Mouse (Mus musculus) intestine, postnatal 0 days (tissue): Measurements from ENCODE around the gene Ssbp4. TPM values are rescaled to one million over a fixed set of nuclear protein-coding genes. Genes with fewer than 3 reads are reported as not detected.

ENCODE experiments used
- ATAC-seq: fragments of 200-750 bp; cut with Nextera tagmentation; 2 replicates; pipeline ENCODE4 v1.8.0; 2017; ENCODE audit warnings: mild to moderate bottlenecking, moderate TSS enrichment, moderate library complexity
- H3K27ac ChIP-seq: fragments of 300-500 bp; sonication (generic); 2 replicates; pipeline ENCODE4 v1.5.1; 2014; ENCODE audit warnings: mild to moderate bottlenecking, low read depth, low read length, moderate library complexity
- H3K27me3 ChIP-seq: fragments of 300-500 bp; sonication (generic); replicated peaks from 2 replicates; pipeline ENCODE4 v1.6.1; 2014; ENCODE audit warnings: low read length, mixed read lengths; ENCODE audit not compliant: control insufficient read depth, insufficient read depth
- H3K36me3 ChIP-seq: fragments of 300-500 bp; sonication (generic); 2 replicates; pipeline ENCODE4 v1.6.1; 2014; ENCODE audit warnings: mild to moderate bottlenecking, moderate library complexity; ENCODE audit not compliant: control insufficient read depth, insufficient read depth
- H3K4me1 ChIP-seq: fragments of 300-500 bp; sonication (generic); replicated peaks from 2 replicates; pipeline ENCODE4 v1.6.1; 2014; ENCODE audit warnings: antibody characterized with exemption, low read length, mixed read lengths; ENCODE audit not compliant: control insufficient read depth, insufficient read depth
- H3K4me2 ChIP-seq: fragments of 300-500 bp; sonication (generic); replicated peaks from 2 replicates; pipeline ENCODE4 v1.6.1; 2014; ENCODE audit warnings: low read depth, mild to moderate bottlenecking, moderate library complexity
- H3K4me3 ChIP-seq: fragments of 300-500 bp; sonication (generic); 2 replicates; pipeline ENCODE4 v1.5.1; 2014; ENCODE audit warnings: low read depth, low read length
- H3K9ac ChIP-seq: fragments of 300-500 bp; sonication (generic); 2 replicates; pipeline ENCODE4 v1.6.1; 2014; ENCODE audit warnings: mild to moderate bottlenecking, low read depth, low read length
- H3K9me3 ChIP-seq: fragments of 300-500 bp; sonication (generic); 2 replicates; pipeline ENCODE4 v1.6.1; 2016; ENCODE audit warnings: mixed run types; ENCODE audit not compliant: control insufficient read depth
- CTCF ChIP-seq: sonication (generic); IDR thresholded peaks from 2 replicates; pipeline ENCODE4 v1.5.1; 2016; ENCODE audit warnings: low read depth, mild to moderate bottlenecking, control low read depth, antibody characterized with exemption, moderate library complexity
- WGBS: fragments of 180-500 bp; shearing (Covaris S2); extraction: QIAGEN DNeasy Blood & Tissue Kit; methylation state at CpG from one replicate; pipeline ENCODE4 v1.1.7; 2014; 5-methylcytosine and 5-hydroxymethylcytosine counted together
- polyA plus RNA-seq: library from polyadenylated mRNA; unstranded; fragments of >200 nt; fragmentation: Nextera tagmentation; extraction: Ambion mirVana; gene quantifications from 2 replicates; pipeline ENCODE4 v1.2.1, GENCODE M21; 2015

Gene Ssbp4
- polyA plus RNA-seq, 1 experiment from 2014 or later: 65.3 TPM

DNA sequence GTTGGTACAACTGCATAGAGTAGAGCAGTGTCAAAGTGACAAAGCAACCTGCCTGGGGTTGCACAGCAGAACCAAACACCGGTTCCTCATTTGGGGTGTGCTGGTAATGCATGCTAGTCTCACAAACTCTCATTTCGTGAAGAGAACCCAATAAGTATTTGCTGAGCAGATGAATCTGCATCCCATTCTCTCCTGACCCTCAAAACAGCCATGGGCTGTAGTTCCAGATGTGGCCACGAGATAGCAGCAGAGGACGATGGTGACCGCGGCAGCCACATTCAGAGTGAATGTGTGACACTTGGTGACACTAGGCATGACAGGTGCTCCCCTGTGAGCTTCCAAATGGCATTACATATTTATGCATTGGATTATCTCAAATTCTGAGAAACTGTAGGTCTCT lies 3.2 kb upstream of the Ssbp4 start:
- H3K4me1 ChIP-seq: 0 out of 2 replicates have a peak, but pooled peaks cover 9% of the 10 kb centered on the region
- H3K27me3 ChIP-seq: no peaks in the 10 kb centered on the region
- peak overlapping the region; percentile 44 for H3K4me3 ChIP-seq
- peak overlapping the region; percentile 70 for H3K27ac ChIP-seq
- peak overlapping the region; percentile 96 for H3K4me2 ChIP-seq
- WGBS: under 1% methylated on average over 6 of the region's 6 CpGs
- H3K9ac ChIP-seq: peak overlapping the region; percentile 45
- ATAC-seq: peak; percentile 7; the same call in 1 of the 2 replicates
- no peaks in the 10 kb centered on the region for H3K36me3 ChIP-seq
- no peaks in the 10 kb centered on the region for H3K9me3 ChIP-seq
- peak; percentile 97 for TF ChIP-seq CTCF

DNA sequence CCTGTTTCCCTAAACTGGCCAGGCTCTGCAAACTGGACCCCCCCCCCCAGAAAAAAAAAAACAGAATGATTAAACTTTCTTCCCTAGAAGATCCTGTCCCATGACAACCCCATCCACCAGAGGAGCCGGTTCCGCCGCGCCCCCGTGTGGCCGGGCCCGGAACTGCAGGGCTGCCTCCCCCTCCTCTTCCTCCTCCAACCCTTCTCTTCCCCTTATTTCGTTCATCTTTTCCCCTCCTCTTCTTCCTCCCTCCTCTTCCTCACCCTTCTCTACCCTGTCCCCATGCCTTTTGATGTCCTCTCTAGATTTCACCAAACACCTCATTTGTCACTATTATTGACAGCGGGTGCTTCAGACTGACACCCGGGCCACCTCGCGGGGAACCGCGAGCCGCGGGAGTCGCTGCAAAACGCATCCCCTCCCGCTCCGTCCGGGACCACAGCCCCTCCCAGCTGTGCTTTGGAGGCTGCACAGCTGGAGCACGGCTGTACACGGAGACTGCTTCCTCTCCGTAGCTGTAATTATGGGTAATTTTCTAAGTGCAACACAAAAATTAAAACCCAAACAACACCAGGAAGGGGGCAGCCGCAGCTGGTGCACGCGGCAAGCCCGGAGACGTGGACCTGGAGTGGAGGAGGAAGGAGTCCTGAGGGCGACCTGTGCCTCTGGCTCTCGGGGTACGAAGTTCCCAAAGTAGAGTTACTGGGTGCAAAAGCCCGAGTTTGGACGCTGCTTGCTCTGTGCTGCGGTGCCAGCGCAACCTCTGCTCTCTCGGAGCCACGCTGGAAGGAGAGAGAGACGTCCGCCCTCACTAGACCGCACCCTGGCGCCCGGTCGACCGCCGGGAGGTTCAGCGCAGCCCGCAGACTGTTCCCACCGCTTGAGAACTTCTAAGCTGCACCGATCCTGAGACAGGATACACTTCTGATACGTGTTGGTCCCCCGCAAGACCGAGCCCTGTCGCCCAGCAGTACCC lies 2.4 kb upstream of the Ssbp4 start:
- TF ChIP-seq CTCF: peak; percentile 93

DNA sequence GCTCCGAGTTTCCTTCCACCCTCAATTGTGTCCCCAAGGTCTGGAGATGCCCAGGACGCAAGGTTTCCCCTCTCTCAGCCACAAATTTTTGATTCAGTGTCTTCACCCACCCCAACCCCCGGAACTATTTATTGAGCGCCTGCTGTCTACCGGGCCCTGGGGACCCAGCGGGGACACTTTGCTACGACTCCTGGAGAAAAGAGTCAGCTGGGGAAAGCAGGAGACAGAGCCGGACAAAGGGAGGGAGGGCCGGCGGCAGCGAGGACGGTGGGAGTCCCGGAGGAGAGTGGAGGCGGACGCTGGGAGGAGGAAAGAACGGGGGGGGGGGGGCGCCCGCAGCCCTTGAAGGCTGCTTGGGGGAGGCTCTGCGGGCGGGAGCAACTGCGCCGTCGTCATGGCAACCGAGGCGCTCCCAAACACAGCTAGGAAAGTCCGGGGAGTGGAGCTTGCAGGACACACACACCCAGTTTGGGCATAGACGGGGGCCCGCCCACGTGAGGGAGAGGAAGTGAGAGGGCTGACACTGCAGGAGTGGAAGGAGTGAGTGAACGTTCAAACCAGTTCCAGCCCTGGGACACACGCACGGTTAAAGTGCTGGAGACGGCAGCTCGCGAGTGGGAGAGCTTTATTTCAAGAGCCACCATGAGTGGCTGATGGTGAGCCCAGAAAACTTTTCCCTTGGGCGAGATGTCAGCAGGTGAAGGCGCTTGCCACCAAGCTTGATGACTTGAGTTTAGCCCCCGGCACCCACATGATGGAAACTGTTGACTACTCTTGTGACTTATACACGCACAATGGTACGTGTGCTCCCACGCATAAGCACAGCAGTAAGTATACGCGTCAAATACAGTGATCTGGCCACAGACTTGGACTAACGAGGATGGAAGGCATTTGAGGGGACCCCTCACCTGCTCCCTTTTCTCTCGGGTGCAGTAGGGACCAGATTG lies 1.4 kb upstream of the Ssbp4 start:
- peak overlapping the region; percentile 44 for H3K4me3 ChIP-seq
- H3K4me1 ChIP-seq: 0 out of 2 replicates have a peak, but pooled peaks cover 9% of the 10 kb centered on the region
- H3K36me3 ChIP-seq: no peaks in the 10 kb centered on the region
- peak overlapping the region; percentile 55 for H3K9ac ChIP-seq
- no peak for TF ChIP-seq CTCF
- no peaks in the 10 kb centered on the region for H3K27me3 ChIP-seq
- ATAC-seq: peak; percentile 59
- WGBS: under 1% methylated on average over 42 of the region's 45 CpGs
- no peaks in the 10 kb centered on the region for H3K9me3 ChIP-seq
- H3K27ac ChIP-seq: peak overlapping the region; percentile 92
- H3K4me2 ChIP-seq: peak overlapping the region; percentile 96

More for the DNA sequence above, 2.4 kb upstream of the Ssbp4 start:
- no peaks in the 10 kb centered on the region for H3K9me3 ChIP-seq
- peak overlapping the region; percentile 92 for H3K27ac ChIP-seq
- peak overlapping the region; percentile 96 for H3K4me2 ChIP-seq
- peak overlapping the region; percentile 45 for H3K9ac ChIP-seq
- H3K4me1 ChIP-seq: 0 out of 2 replicates have a peak, but pooled peaks cover 9% of the 10 kb centered on the region
- under 1% methylated on average over 54 of the region's 54 CpGs for WGBS
- H3K36me3 ChIP-seq: no peaks in the 10 kb centered on the region
- H3K4me3 ChIP-seq: peak overlapping the region; percentile 44
- no peaks in the 10 kb centered on the region for H3K27me3 ChIP-seq
- ATAC-seq: 0 out of 2 replicates have a peak, but pooled peaks have one; percentile 5

DNA sequence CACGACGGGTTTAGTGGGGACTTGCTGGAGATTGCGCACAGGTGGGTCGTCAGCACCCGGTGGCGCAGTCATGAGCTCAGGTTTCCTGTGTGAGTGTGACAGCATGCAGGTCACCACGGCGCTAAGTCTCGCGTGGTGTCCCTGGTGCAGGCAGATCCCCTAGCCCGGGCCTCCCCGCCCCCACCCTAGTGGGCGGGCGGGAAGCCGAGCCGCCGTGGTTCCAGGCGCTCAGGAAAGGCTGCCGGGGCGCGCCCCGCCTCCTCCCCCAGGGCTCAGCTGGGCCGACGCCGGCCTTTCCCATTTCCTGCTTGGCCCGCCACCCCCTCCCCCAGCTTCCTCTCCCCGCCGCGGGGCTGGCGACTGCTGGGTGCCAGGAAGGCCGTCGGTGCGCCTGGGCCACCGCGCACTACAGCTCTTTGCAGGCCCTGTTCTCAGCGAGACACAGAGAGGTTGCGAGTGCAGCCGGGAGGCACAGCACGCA lies 736 bp upstream of the Ssbp4 start:
- no peaks in the 10 kb centered on the region for H3K27me3 ChIP-seq
- ATAC-seq: peak; percentile 49
- peak overlapping the region; percentile 55 for H3K9ac ChIP-seq
- H3K27ac ChIP-seq: peak overlapping the region; percentile 92
- H3K4me2 ChIP-seq: peak overlapping the region; percentile 96
- no peak for TF ChIP-seq CTCF
- WGBS: 2% methylated on average over 39 of the region's 39 CpGs
- peak overlapping the region; percentile 44 for H3K4me3 ChIP-seq
- H3K36me3 ChIP-seq: no peaks in the 10 kb centered on the region
- H3K4me1 ChIP-seq: 0 out of 2 replicates have a peak, but pooled peaks cover 9% of the 10 kb centered on the region
- H3K9me3 ChIP-seq: no peaks in the 10 kb centered on the region

DNA sequence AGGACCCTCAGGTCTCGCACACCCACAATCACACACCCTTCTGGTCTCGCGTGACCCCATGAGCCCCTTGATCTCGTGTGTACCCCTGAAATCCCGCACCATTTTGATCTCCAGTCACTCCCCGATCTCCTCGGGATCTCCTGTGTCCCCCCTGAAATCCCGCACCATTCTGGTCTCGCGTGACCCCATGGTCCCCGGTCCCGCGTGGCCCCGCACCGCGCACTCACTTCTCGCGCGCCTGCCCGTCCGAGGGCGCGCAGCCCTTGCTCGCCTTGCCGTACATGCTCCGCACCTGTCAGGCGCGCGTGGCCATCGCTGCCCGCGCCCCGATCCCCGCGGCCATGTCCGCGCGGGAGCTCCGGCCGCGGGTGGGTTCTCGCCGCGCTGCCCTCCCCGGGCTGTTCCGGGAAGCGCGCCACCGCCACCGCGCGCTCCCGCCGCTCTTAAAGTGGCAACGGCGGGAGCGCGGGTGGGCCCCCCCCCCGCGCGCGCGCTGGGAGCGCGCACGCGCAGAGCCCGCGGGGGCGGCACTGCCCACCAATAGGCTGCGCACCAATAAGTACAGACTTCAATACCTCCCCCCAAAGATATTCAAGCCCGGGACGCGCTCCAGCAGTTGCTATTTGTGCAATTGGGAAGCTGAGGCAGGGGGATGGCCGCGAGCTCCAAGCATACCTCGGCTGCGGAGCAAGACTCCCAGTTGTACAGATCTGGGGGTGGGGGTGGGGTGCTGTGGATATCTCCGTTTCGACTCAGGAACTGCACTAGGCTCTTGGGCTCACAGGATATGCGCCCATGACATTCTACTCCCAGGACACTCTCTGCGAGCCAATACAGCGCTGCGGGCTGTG lies 549 bp downstream of the Ssbp4 start:
- H3K9ac ChIP-seq: peak overlapping the region; percentile 68
- ATAC-seq: no peak

More for the DNA sequence above, 549 bp downstream of the Ssbp4 start:
- no peaks in the 10 kb centered on the region for H3K36me3 ChIP-seq
- H3K27ac ChIP-seq: peak overlapping the region; percentile 60
- under 1% methylated on average over 83 of the region's 84 CpGs for WGBS
- H3K4me3 ChIP-seq: peak overlapping the region; percentile 56
- H3K4me2 ChIP-seq: peak overlapping the region; percentile 96
- H3K4me1 ChIP-seq: 0 out of 2 replicates have a peak, but pooled peaks cover 9% of the 10 kb centered on the region
- no peaks in the 10 kb centered on the region for H3K9me3 ChIP-seq
- H3K27me3 ChIP-seq: no peaks in the 10 kb centered on the region
- no peak for TF ChIP-seq CTCF
